ENCODE assay signal across 8 mouse cellular contexts in genomic region chr7:105777797-105778552, GRCm38 (mm10). TPM values are rescaled to one million over a fixed set of nuclear protein-coding genes. Genes with fewer than 3 reads are reported as not detected.
DNase-seq lines count a peak whose midpoint lies in the region; ATAC-seq and TF ChIP-seq lines count a peak whose summit lies in the region.

No protein-coding gene starts in this region.

- peak overlapping the region; percentile 19; the same call in 1 of the 2 replicates for H3K9ac ChIP-seq in heart, embryonic 15.5 days
- H3K9ac ChIP-seq in kidney, postnatal 0 days (ENCODE audit: low read depth, low read length) = 0 out of 2 replicates have a peak overlapping the region, but pooled peaks have one; percentile 23
- H3K9ac ChIP-seq in stomach, embryonic 16.5 days (ENCODE audit: low read length) = peak overlapping the region; percentile 64

- peaks cover 16% of the 10 kb centered on the region for H3K4me1 ChIP-seq in embryonic fibroblast, embryonic 13.5 days (ENCODE audit: control insufficient read depth, insufficient read depth, low read length)
- peaks cover 32% of the 10 kb centered on the region for H3K4me1 ChIP-seq in heart, embryonic 15.5 days (replicated peaks)
- peaks cover 36% of the 10 kb centered on the region for H3K4me1 ChIP-seq in kidney, postnatal 0 days (replicated peaks; ENCODE audit: insufficient read depth, low read length)
- peaks cover 36% of the 10 kb centered on the region for H3K4me1 ChIP-seq in stomach, embryonic 16.5 days (ENCODE audit: control insufficient read depth, insufficient read depth, low read length)

- no peaks in the 10 kb centered on the region for H3K79me2 ChIP-seq in macrophage (ENCODE audit: inconsistent target)

- intact Hi-C loops in left cerebral cortex, postnatal 14 days (cut with DNase I) = no loop called here

- peak overlapping the region; percentile 79 for H3K27ac ChIP-seq in embryonic fibroblast, embryonic 13.5 days (ENCODE audit: insufficient read depth, low read length)
- peak overlapping the region; percentile 87 for H3K27ac ChIP-seq in heart, embryonic 15.5 days
- peak overlapping the region; percentile 87 for H3K27ac ChIP-seq in kidney, postnatal 0 days
- peak overlapping the region; percentile 72 for H3K27ac ChIP-seq in macrophage
- H3K27ac ChIP-seq in stomach, embryonic 16.5 days (ENCODE audit: low read length) = peak overlapping the region; percentile 97

- WGBS in heart, embryonic 15.5 days = 36% methylated on average over 13 of the region's 13 CpGs
- WGBS in kidney, postnatal 0 days = 14% methylated on average over 13 of the region's 13 CpGs
- WGBS in macrophage (ENCODE audit: missing documents) = 19% methylated on average over 13 of the region's 13 CpGs
- 29% methylated on average over 13 of the region's 13 CpGs for WGBS in stomach, embryonic 16.5 days

- no peaks in the 10 kb centered on the region for H3K9me3 ChIP-seq in heart, embryonic 15.5 days (replicated peaks)
- no peaks in the 10 kb centered on the region for H3K9me3 ChIP-seq in kidney, postnatal 0 days (replicated peaks; ENCODE audit: low read length)
- H3K9me3 ChIP-seq in stomach, embryonic 16.5 days (replicated peaks; ENCODE audit: control insufficient read depth, low read length) = no peaks in the 10 kb centered on the region

- TF ChIP-seq CTCF in embryonic fibroblast, embryonic 13.5 days (IDR thresholded peaks at IDR 0.05; ENCODE audit: borderline replicate concordance, insufficient read depth, low read length) = no peak
- no peak for TF ChIP-seq CTCF in kidney, postnatal 0 days (IDR thresholded peaks at IDR 0.05; ENCODE audit: low read depth)

- peak; percentile 60 for TF ChIP-seq POLR2A in embryonic fibroblast, embryonic 13.5 days (IDR thresholded peaks at IDR 0.05; ENCODE audit: low read depth, low read length)

- DNase-seq in frontal cortex, postnatal 36 days (ENCODE audit: low spot score in 2 of 2) = no peak
- DNase-seq in kidney, postnatal 0 days (ENCODE audit: low spot score) = peak; percentile 87
- no peak for DNase-seq in left cerebral cortex, postnatal 14 days (ENCODE audit: low spot score in 2 of 2)

- ATAC-seq in frontal cortex, adult (ENCODE audit: low TSS enrichment) = peak; percentile 48; the same call in 1 of the 2 replicates
- ATAC-seq in heart, embryonic 15.5 days (replicated peaks; ENCODE audit: insufficient number of reproducible peaks, insufficient read depth, low FRiP score, low read depth) = peak; percentile 57
- peak; percentile 74 for ATAC-seq in kidney, postnatal 0 days (replicated peaks; ENCODE audit: low FRiP score, low read depth)
- ATAC-seq in stomach, embryonic 16.5 days (ENCODE audit: insufficient read depth, low FRiP score) = peak; percentile 86

- H3K4me3 ChIP-seq in embryonic fibroblast, embryonic 13.5 days (ENCODE audit: insufficient read depth, low read length) = no peak overlapping the region
- H3K4me3 ChIP-seq in heart, embryonic 15.5 days = peak overlapping the region; percentile 10
- H3K4me3 ChIP-seq in kidney, postnatal 0 days (replicated peaks; ENCODE audit: low read depth, low read length) = peak overlapping the region; percentile 1; the same call in 1 of the 2 replicates
- no peak overlapping the region for H3K4me3 ChIP-seq in macrophage (ENCODE audit: inconsistent target)
- peak overlapping the region; percentile 30 for H3K4me3 ChIP-seq in stomach, embryonic 16.5 days (replicated peaks; ENCODE audit: low read length)

- no peaks in the 10 kb centered on the region for H3K27me3 ChIP-seq in heart, embryonic 15.5 days
- H3K27me3 ChIP-seq in kidney, postnatal 0 days (ENCODE audit: insufficient read depth, low read length) = no peaks in the 10 kb centered on the region
- H3K27me3 ChIP-seq in stomach, embryonic 16.5 days (ENCODE audit: control insufficient read depth, insufficient read depth, low read length) = no peaks in the 10 kb centered on the region

- H3K36me3 ChIP-seq in heart, embryonic 15.5 days = no peaks in the 10 kb centered on the region
- H3K36me3 ChIP-seq in kidney, postnatal 0 days (ENCODE audit: insufficient read depth, low read length) = 0 out of 2 replicates have a peak, but pooled peaks cover 4% of the 10 kb centered on the region
- no peaks in the 10 kb centered on the region for H3K36me3 ChIP-seq in macrophage (ENCODE audit: inconsistent target)
- no peaks in the 10 kb centered on the region for H3K36me3 ChIP-seq in stomach, embryonic 16.5 days (ENCODE audit: control insufficient read depth, insufficient read depth, low read length)

- peak overlapping the region; percentile 41 for H3K4me2 ChIP-seq in heart, embryonic 15.5 days
- peak overlapping the region; percentile 35 for H3K4me2 ChIP-seq in kidney, postnatal 0 days (ENCODE audit: low read length)
- H3K4me2 ChIP-seq in stomach, embryonic 16.5 days (ENCODE audit: low read depth, low read length) = peak overlapping the region; percentile 50

RNA-seq across cellular contexts. Expression of gene Dchs1, which starts 9.5 kb away (rescaled TPM):
- polyA plus RNA-seq in embryonic fibroblast, embryonic 13.5 days (2011; ENCODE audit: insufficient read length, low read depth, missing spikeins) = 12.8 and 28.6 TPM in 2 replicates
- polyA plus RNA-seq in heart, embryonic 15.5 days (2015; fragmentation: Nextera tagmentation; extraction: Ambion mirVana) = 3.4 and 5.9 TPM in 2 replicates
- polyA plus RNA-seq in kidney, postnatal 0 days (2015; fragmentation: Nextera tagmentation; extraction: Ambion mirVana) = 5.6 and 6.1 TPM in 2 replicates
- total RNA-seq in macrophage (2018; cell fraction: chromatin; rRNA removed) = 1 to 10 TPM in 7 of 26 experiments, under 1 TPM in 19; 0.04 to 2.8 (median 0.68) TPM
- total RNA-seq in macrophage (2018; cell fraction: cytosol; rRNA removed) = 1 to 10 TPM in 7 of 26 experiments, under 1 TPM in 19; 0.29 to 1.6 (median 0.72) TPM
- total RNA-seq in macrophage (2018; cell fraction: nucleus; rRNA removed) = 1 to 10 TPM in 18 of 26 experiments, under 1 TPM in 8; 0.58 to 2.6 (median 1.2) TPM
- 0.27 to 1.4 TPM (median 0.47 TPM) in 3 replicates for polyA plus RNA-seq in macrophage (2018)
- 7.4 and 7.7 TPM in 2 replicates for polyA plus RNA-seq in stomach, embryonic 16.5 days (2015; fragmentation: Nextera tagmentation; extraction: Ambion mirVana)
- total RNA-seq in left cerebral cortex, postnatal 14 days (2021) = 10 to 100 TPM; 16.4 to 18.7 TPM

RNA-seq across cellular contexts. Expression of gene Tpp1, which starts 25.9 kb away (rescaled TPM):
- polyA plus RNA-seq in embryonic fibroblast, embryonic 13.5 days (2011; ENCODE audit: insufficient read length, low read depth, missing spikeins) = 200 and 265 TPM in 2 replicates
- polyA plus RNA-seq in heart, embryonic 15.5 days (2015; fragmentation: Nextera tagmentation; extraction: Ambion mirVana) = 72.8 and 77.1 TPM in 2 replicates
- 114 and 123 TPM in 2 replicates for polyA plus RNA-seq in kidney, postnatal 0 days (2015; fragmentation: Nextera tagmentation; extraction: Ambion mirVana)
- total RNA-seq in macrophage (2018; cell fraction: chromatin; rRNA removed) = 100 to 1,000 TPM in 18 of 26 experiments, 10 to 100 TPM in 8; 60.1 to 289 (median 140) TPM
- 100 to 1,000 TPM; 163 to 376 (median 225) TPM for total RNA-seq in macrophage (2018; cell fraction: cytosol; rRNA removed)
- total RNA-seq in macrophage (2018; cell fraction: nucleus; rRNA removed) = 100 to 1,000 TPM in 25 of 26 experiments, 10 to 100 TPM in 1; 97.8 to 652 (median 294) TPM
- 285 to 456 TPM (median 392 TPM) in 3 replicates for polyA plus RNA-seq in macrophage (2018)
- polyA plus RNA-seq in stomach, embryonic 16.5 days (2015; fragmentation: Nextera tagmentation; extraction: Ambion mirVana) = 77.3 and 82.8 TPM in 2 replicates
- 10 to 100 TPM; 43.8 to 46.5 TPM for total RNA-seq in left cerebral cortex, postnatal 14 days (2021)

RNA-seq across cellular contexts. Expression of gene Mrpl17, which starts 32.9 kb away (rescaled TPM):
- 129 and 140 TPM in 2 replicates for polyA plus RNA-seq in embryonic fibroblast, embryonic 13.5 days (2011; ENCODE audit: insufficient read length, low read depth, missing spikeins)
- polyA plus RNA-seq in heart, embryonic 15.5 days (2015; fragmentation: Nextera tagmentation; extraction: Ambion mirVana) = 180 and 222 TPM in 2 replicates
- polyA plus RNA-seq in kidney, postnatal 0 days (2015; fragmentation: Nextera tagmentation; extraction: Ambion mirVana) = 415 and 457 TPM in 2 replicates
- 10 to 100 TPM in 19 of 26 experiments, 1 to 10 TPM in 7; 4.1 to 19.5 (median 11.0) TPM for total RNA-seq in macrophage (2018; cell fraction: chromatin; rRNA removed)
- total RNA-seq in macrophage (2018; cell fraction: cytosol; rRNA removed) = 10 to 100 TPM; 48.5 to 83.5 (median 65.6) TPM
- 10 to 100 TPM in 24 of 26 experiments, 1 to 10 TPM in 2; 6.3 to 36.0 (median 16.1) TPM for total RNA-seq in macrophage (2018; cell fraction: nucleus; rRNA removed)
- 39.9 to 175 TPM (median 79.2 TPM) in 3 replicates for polyA plus RNA-seq in macrophage (2018)
- 343 and 350 TPM in 2 replicates for polyA plus RNA-seq in stomach, embryonic 16.5 days (2015; fragmentation: Nextera tagmentation; extraction: Ambion mirVana)
- 100 to 1,000 TPM; 115 to 117 TPM for total RNA-seq in left cerebral cortex, postnatal 14 days (2021)

RNA-seq across cellular contexts. Expression of gene Taf10, which starts 33.8 kb away (rescaled TPM):
- 146 and 155 TPM in 2 replicates for polyA plus RNA-seq in embryonic fibroblast, embryonic 13.5 days (2011; ENCODE audit: insufficient read length, low read depth, missing spikeins)
- 90.0 and 105 TPM in 2 replicates for polyA plus RNA-seq in heart, embryonic 15.5 days (2015; fragmentation: Nextera tagmentation; extraction: Ambion mirVana)
- polyA plus RNA-seq in kidney, postnatal 0 days (2015; fragmentation: Nextera tagmentation; extraction: Ambion mirVana) = 139 and 167 TPM in 2 replicates
- total RNA-seq in macrophage (2018; cell fraction: chromatin; rRNA removed) = 10 to 100 TPM in 20 of 26 experiments, 1 to 10 TPM in 6; 3.5 to 29.9 (median 15.4) TPM
- total RNA-seq in macrophage (2018; cell fraction: cytosol; rRNA removed) = 100 to 1,000 TPM; 114 to 195 (median 148) TPM
- 10 to 100 TPM; 17.3 to 50.6 (median 30.9) TPM for total RNA-seq in macrophage (2018; cell fraction: nucleus; rRNA removed)
- polyA plus RNA-seq in macrophage (2018) = 97.6 to 148 TPM (median 122 TPM) in 3 replicates
- polyA plus RNA-seq in stomach, embryonic 16.5 days (2015; fragmentation: Nextera tagmentation; extraction: Ambion mirVana) = 72.5 and 73.2 TPM in 2 replicates
- total RNA-seq in left cerebral cortex, postnatal 14 days (2021) = 100 to 1,000 TPM; 129 to 151 TPM

RNA-seq across cellular contexts. Expression of gene Rrp8, which starts 40.8 kb away (rescaled TPM):
- 46.0 and 47.7 TPM in 2 replicates for polyA plus RNA-seq in embryonic fibroblast, embryonic 13.5 days (2011; ENCODE audit: insufficient read length, low read depth, missing spikeins)
- polyA plus RNA-seq in heart, embryonic 15.5 days (2015; fragmentation: Nextera tagmentation; extraction: Ambion mirVana) = 18.7 and 23.2 TPM in 2 replicates
- polyA plus RNA-seq in kidney, postnatal 0 days (2015; fragmentation: Nextera tagmentation; extraction: Ambion mirVana) = 34.4 and 36.3 TPM in 2 replicates
- total RNA-seq in macrophage (2018; cell fraction: chromatin; rRNA removed) = 10 to 100 TPM in 21 of 26 experiments, 1 to 10 TPM in 5; 3.9 to 30.1 (median 17.4) TPM
- 10 to 100 TPM in 17 of 26 experiments, 1 to 10 TPM in 9; 7.1 to 17.9 (median 12.1) TPM for total RNA-seq in macrophage (2018; cell fraction: cytosol; rRNA removed)
- total RNA-seq in macrophage (2018; cell fraction: nucleus; rRNA removed) = 10 to 100 TPM in 12 of 26 experiments, 1 to 10 TPM in 14; 3.1 to 24.4 (median 9.5) TPM
- 12.9 to 21.2 TPM (median 19.6 TPM) in 3 replicates for polyA plus RNA-seq in macrophage (2018)
- 33.4 and 35.7 TPM in 2 replicates for polyA plus RNA-seq in stomach, embryonic 16.5 days (2015; fragmentation: Nextera tagmentation; extraction: Ambion mirVana)
- 10 to 100 TPM; 10.1 to 15.2 TPM for total RNA-seq in left cerebral cortex, postnatal 14 days (2021)

Comparison
In these comparisons a context has a peak if more than half of its experiments do, and no peak if none do; other contexts are left out.
1. H3K4me3 ChIP-seq: peak in heart, embryonic 15.5 days (single experiment), kidney, postnatal 0 days (single experiment) and stomach, embryonic 16.5 days (single experiment); none in embryonic fibroblast, embryonic 13.5 days (single experiment) and macrophage (single experiment).
2. Peak in every context shown above with its lines, with median percentiles within 50 percentile points of each other: ATAC-seq, H3K27ac ChIP-seq, H3K4me2 ChIP-seq and H3K9ac ChIP-seq.